Mouse (Mus musculus) midbrain, embryonic 16.5 days (tissue): Measurements from ENCODE around the gene Tmem63c. TPM values are rescaled to one million over a fixed set of nuclear protein-coding genes. Genes with fewer than 3 reads are reported as not detected.
A peak's percentile ranks its signal among the peaks of the same experiment; 100 is the strongest.

Source experiments
- ATAC-seq: fragments of 200-750 bp; cut with Nextera tagmentation; 2 replicates; pipeline ENCODE4 v1.8.0; 2017; ENCODE audit warnings: moderate TSS enrichment
- H3K27ac ChIP-seq: fragments of 300-500 bp; sonication (generic); 2 replicates; pipeline ENCODE4 v1.5.1; 2014; ENCODE audit warnings: mild to moderate bottlenecking, low read length, mixed read lengths
- H3K27me3 ChIP-seq: fragments of 300-500 bp; sonication (generic); 2 replicates; pipeline ENCODE4 v1.6.1; 2014; ENCODE audit warnings: low read depth, low read length, mixed read lengths; ENCODE audit not compliant: control insufficient read depth, insufficient read depth
- H3K36me3 ChIP-seq: fragments of 300-500 bp; sonication (generic); 2 replicates; pipeline ENCODE4 v1.6.1; 2014; ENCODE audit warnings: mild to moderate bottlenecking, low read length, moderate library complexity, mixed read lengths; ENCODE audit not compliant: control insufficient read depth, insufficient read depth
- H3K4me1 ChIP-seq: fragments of 300-500 bp; sonication (generic); 2 replicates; pipeline ENCODE4 v1.6.1; 2014; ENCODE audit warnings: mild to moderate bottlenecking, low read length, mixed read lengths; ENCODE audit not compliant: control insufficient read depth, insufficient read depth
- H3K4me2 ChIP-seq: fragments of 300-500 bp; sonication (generic); 2 replicates; pipeline ENCODE4 v1.6.1; 2014; ENCODE audit warnings: mild to moderate bottlenecking, low read length, mixed read lengths
- H3K4me3 ChIP-seq: fragments of 300-500 bp; sonication (generic); 2 replicates; pipeline ENCODE4 v1.5.1; 2014; ENCODE audit warnings: low read depth, mild to moderate bottlenecking, low read length, moderate library complexity, mixed read lengths
- H3K9ac ChIP-seq: fragments of 300-500 bp; sonication (generic); 2 replicates; pipeline ENCODE4 v1.6.1; 2014; ENCODE audit warnings: low read depth, low read length, mixed read lengths
- H3K9me3 ChIP-seq: fragments of 300-500 bp; sonication (generic); replicated peaks from 2 replicates; pipeline ENCODE4 v1.6.1; 2014; ENCODE audit warnings: mild to moderate bottlenecking, low read length, mixed read lengths; ENCODE audit not compliant: control insufficient read depth, poor library complexity, severe bottlenecking
- WGBS: fragments of 180-500 bp; shearing (Covaris S2); extraction: QIAGEN DNeasy Blood & Tissue Kit; methylation state at CpG from one replicate; pipeline ENCODE4 v1.1.7; 2014; 5-methylcytosine and 5-hydroxymethylcytosine counted together
- polyA plus RNA-seq: library from polyadenylated mRNA; unstranded; fragments of >200 nt; fragmentation: Nextera tagmentation; extraction: Ambion mirVana; gene quantifications from 2 replicates; pipeline ENCODE4 v1.2.1, GENCODE M21; 2015

The Tmem63c gene
- polyA plus RNA-seq, 1 experiment from 2014 or later = 13.7 TPM

- peak; percentile 63 for ATAC-seq
- Histone ChIP-seq H3K4me2 (0 out of 2 replicates have a peak overlapping the region, but pooled peaks have one; percentile 15), H3K27me3 (no peaks in the 10 kb centered on the region), H3K4me1 (peaks cover 10% of the 10 kb centered on the region), H3K9ac (no peak overlapping the region), H3K27ac (peak overlapping the region; percentile 54; the same call in 1 of the 2 replicates), H3K4me3 (no peak overlapping the region), H3K36me3 (no peaks in the 10 kb centered on the region), H3K9me3 (no peaks in the 10 kb centered on the region)
- 21% methylated on average over 16 of the region's 16 CpGs for WGBS
Observed at GRCm38 (mm10) chr12:87052661-87053321, 31.7 kb downstream of the Tmem63c start.

- Histone ChIP-seq H3K27ac (no peak overlapping the region), H3K4me2 (no peak overlapping the region), H3K4me3 (no peak overlapping the region), H3K9me3 (no peaks in the 10 kb centered on the region), H3K9ac (no peak overlapping the region), H3K36me3 (no peaks in the 10 kb centered on the region; the same call in 1 of the 2 replicates), H3K4me1 (peaks cover 10% of the 10 kb centered on the region), H3K27me3 (no peaks in the 10 kb centered on the region)
- ATAC-seq = no peak
- 76% methylated on average over 7 of the region's 7 CpGs for WGBS
Observed at GRCm38 (mm10) chr12:87054873-87055272, 33.7 kb downstream of the Tmem63c start.

- H3K36me3 ChIP-seq = peaks cover 2% of the 10 kb centered on the region; the same call in 1 of the 2 replicates
- ATAC-seq = no peak
- WGBS = 72% methylated on average over 17 of the region's 17 CpGs
Observed at GRCm38 (mm10) chr12:87057066-87057465, 35.9 kb downstream of the Tmem63c start.

GRCm38 (mm10) chr12:87065446-87065845 lies 44.3 kb downstream of the Tmem63c start:
- Histone ChIP-seq H3K4me2 (no peak overlapping the region), H3K36me3 (peaks cover 14% of the 10 kb centered on the region), H3K27me3 (no peaks in the 10 kb centered on the region), H3K4me1 (no peaks in the 10 kb centered on the region), H3K4me3 (no peak overlapping the region), H3K27ac (no peak overlapping the region), H3K9ac (no peak overlapping the region), H3K9me3 (no peaks in the 10 kb centered on the region)
- 88% methylated on average over 11 of the region's 11 CpGs for WGBS
- no peak for ATAC-seq

More at GRCm38 (mm10) chr12:87057066-87057465, 35.9 kb downstream of the Tmem63c start:
- H3K9ac ChIP-seq = no peak overlapping the region
- no peak overlapping the region for H3K4me3 ChIP-seq
- no peak overlapping the region for H3K4me2 ChIP-seq
- no peaks in the 10 kb centered on the region for H3K27me3 ChIP-seq
- H3K4me1 ChIP-seq = peaks cover 3% of the 10 kb centered on the region
- no peaks in the 10 kb centered on the region for H3K9me3 ChIP-seq
- no peak overlapping the region for H3K27ac ChIP-seq

- no peaks in the 10 kb centered on the region for H3K9me3 ChIP-seq
- H3K36me3 ChIP-seq = peaks cover 16% of the 10 kb centered on the region
- 95% methylated on average over 5 of the region's 5 CpGs for WGBS
- H3K9ac ChIP-seq = no peak overlapping the region
- no peak overlapping the region for H3K4me2 ChIP-seq
- H3K4me1 ChIP-seq = no peaks in the 10 kb centered on the region
- no peak overlapping the region for H3K4me3 ChIP-seq
- H3K27ac ChIP-seq = no peak overlapping the region
- H3K27me3 ChIP-seq = no peaks in the 10 kb centered on the region
- no peak for ATAC-seq
Observed at GRCm38 (mm10) chr12:87066429-87066828, 45.3 kb downstream of the Tmem63c start.

GRCm38 (mm10) chr12:87070520-87070919 lies 49.4 kb downstream of the Tmem63c start:
- Histone ChIP-seq H3K9me3 (no peaks in the 10 kb centered on the region), H3K4me3 (no peak overlapping the region)
- ATAC-seq = no peak

GRCm38 (mm10) chr12:87076610-87077009 lies 55.5 kb downstream of the Tmem63c start:
- 96% methylated on average over 2 of the region's 2 CpGs for WGBS

More at GRCm38 (mm10) chr12:87070520-87070919, 49.4 kb downstream of the Tmem63c start:
- Histone ChIP-seq H3K9ac (no peak overlapping the region), H3K4me2 (no peak overlapping the region), H3K4me1 (no peaks in the 10 kb centered on the region), H3K27ac (no peak overlapping the region), H3K36me3 (peaks cover 38% of the 10 kb centered on the region), H3K27me3 (no peaks in the 10 kb centered on the region)
- 82% methylated on average over 5 of the region's 5 CpGs for WGBS

GRCm38 (mm10) chr12:87082797-87083196 lies 61.7 kb downstream of the Tmem63c start:
- H3K36me3 ChIP-seq = peaks cover 35% of the 10 kb centered on the region
- no peak overlapping the region for H3K4me3 ChIP-seq
- H3K9ac ChIP-seq = no peak overlapping the region
- H3K9me3 ChIP-seq = no peaks in the 10 kb centered on the region
- H3K27me3 ChIP-seq = no peaks in the 10 kb centered on the region
- H3K27ac ChIP-seq = no peak overlapping the region
- no peak overlapping the region for H3K4me2 ChIP-seq
- H3K4me1 ChIP-seq = no peaks in the 10 kb centered on the region
- WGBS = 84% methylated on average over 8 of the region's 8 CpGs
- ATAC-seq = no peak

More at GRCm38 (mm10) chr12:87076610-87077009, 55.5 kb downstream of the Tmem63c start:
- H3K9me3 ChIP-seq = no peaks in the 10 kb centered on the region
- H3K4me1 ChIP-seq = no peaks in the 10 kb centered on the region
- no peak overlapping the region for H3K27ac ChIP-seq
- peaks cover 48% of the 10 kb centered on the region for H3K36me3 ChIP-seq
- H3K4me3 ChIP-seq = no peak overlapping the region
- ATAC-seq = no peak
- H3K4me2 ChIP-seq = no peak overlapping the region
- no peaks in the 10 kb centered on the region for H3K27me3 ChIP-seq
- no peak overlapping the region for H3K9ac ChIP-seq

- no peaks in the 10 kb centered on the region for H3K9me3 ChIP-seq
- H3K9ac ChIP-seq = no peak overlapping the region
- WGBS = 66% methylated on average over 7 of the region's 7 CpGs
- no peak overlapping the region for H3K4me3 ChIP-seq
- peaks cover 27% of the 10 kb centered on the region for H3K36me3 ChIP-seq
- no peak overlapping the region for H3K4me2 ChIP-seq
- H3K27me3 ChIP-seq = no peaks in the 10 kb centered on the region
- no peak for ATAC-seq
- no peaks in the 10 kb centered on the region for H3K4me1 ChIP-seq
- no peak overlapping the region for H3K27ac ChIP-seq
Observed at GRCm38 (mm10) chr12:87087236-87087635, 66.1 kb downstream of the Tmem63c start.
